Mouse (Mus musculus): ENCODE data around the gene Sirt3.

Sirt3 gene

DNA sequence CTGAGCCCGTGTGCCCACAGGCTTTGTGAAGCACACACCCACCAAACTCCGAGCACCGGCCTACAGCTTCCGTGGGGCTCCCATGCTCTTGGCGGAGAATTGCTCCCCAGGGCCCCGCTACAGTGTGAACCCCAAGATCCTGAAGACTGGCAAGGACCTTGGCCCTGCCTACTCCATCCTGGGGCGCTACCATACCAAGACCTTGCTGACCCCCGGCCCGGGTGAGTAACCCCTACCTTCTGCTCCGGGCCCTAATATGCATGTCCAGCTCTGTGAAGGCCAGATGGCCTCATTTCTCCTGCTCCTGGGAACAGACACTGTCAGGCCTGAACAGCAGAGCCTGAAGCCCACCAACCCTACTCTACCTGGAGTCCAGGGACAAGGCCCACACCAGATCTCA is 33.5 kb downstream of the Sirt3 start:
- DNase-seq (ENCODE audit: extremely low read depth, low read depth) = no peak

DNA sequence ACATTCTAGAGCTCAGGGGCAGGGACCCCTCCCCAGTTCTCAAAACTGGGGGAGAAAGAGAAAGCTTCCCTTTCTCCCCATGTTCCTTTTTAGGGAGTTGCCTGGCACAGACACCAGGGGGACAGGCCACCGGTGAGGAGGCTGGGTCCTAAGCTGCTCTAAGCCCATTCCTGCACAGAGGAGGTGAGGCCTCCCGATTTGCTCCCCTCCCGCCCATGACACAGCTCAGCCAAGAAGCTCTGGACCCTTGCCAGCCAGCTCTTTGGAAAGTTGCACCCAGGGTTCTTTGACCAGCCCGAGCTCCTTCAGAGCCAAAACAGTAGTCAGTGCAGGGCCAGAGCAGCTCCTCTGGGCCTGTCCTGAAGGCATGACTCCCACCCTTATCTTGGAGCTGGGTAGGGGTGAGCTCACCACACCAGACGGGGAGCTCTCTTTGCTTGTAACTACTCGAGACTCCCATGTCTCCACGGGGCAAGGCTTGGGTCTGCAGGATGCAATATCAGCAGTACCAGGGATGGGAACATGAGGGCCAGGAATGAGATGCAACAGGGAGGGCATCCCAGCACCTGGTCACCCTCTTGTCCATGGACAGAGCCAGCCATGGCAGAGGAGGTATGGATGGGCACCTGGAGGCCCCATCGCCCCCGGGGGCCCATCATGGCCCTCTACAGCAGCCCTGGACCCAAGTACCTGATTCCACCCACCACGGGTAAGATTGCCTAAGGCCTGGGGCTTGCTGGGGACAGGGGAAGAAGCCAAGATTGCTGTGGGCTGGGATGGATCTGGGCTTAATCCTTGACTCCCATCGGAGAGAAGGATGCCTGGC is 34.1 kb downstream of the Sirt3 start, which contains the start of gene Odf3:
Gene Odf3, plus strand, starts transcription at position 51 of the 826 bp plus-strand sequence.
- no peak for DNase-seq (ENCODE audit: extremely low read depth, low read depth)

DNA sequence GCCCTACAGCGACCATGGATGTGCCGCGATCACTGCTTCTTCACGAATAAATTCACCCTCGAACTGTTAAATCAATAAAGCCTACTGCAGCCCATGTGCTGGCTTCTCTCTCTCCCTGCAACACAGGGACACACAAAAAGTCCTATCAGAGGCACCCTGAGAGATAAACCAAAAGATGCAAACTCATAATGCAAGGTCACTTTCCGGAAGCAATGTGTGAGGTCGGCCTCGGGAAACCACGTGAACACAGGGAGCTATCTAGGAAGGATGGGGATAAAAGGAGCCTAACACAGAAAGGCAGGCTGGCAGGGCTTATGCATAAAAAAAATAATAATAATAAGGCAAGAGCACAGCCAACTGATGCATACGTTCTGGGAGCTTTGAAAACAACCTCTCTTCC is 35.4 kb downstream of the Sirt3 start:
- DNase-seq (ENCODE audit: extremely low read depth, low read depth) = no peak

DNA sequence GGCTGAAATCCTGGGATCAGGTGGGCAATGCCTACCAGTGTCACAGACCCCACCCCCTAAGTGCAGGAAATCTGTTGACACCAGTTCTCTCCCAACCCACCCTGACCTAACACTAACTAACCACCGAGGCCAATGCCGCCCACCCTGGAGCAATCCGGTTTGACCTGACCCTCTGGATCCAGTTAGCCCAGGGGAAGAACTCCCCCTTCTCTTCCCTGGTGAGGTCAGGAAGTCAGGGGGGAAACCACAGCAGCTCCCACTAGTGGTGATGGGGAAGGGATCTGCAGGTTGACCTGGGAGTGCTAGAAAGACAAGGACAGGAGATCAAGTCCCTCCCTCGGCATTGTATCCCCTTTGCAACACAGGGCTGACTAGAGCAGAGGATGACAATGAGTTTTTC is 36.4 kb downstream of the Sirt3 start:
- DNase-seq (ENCODE audit: extremely low read depth, low read depth) = no peak

DNA sequence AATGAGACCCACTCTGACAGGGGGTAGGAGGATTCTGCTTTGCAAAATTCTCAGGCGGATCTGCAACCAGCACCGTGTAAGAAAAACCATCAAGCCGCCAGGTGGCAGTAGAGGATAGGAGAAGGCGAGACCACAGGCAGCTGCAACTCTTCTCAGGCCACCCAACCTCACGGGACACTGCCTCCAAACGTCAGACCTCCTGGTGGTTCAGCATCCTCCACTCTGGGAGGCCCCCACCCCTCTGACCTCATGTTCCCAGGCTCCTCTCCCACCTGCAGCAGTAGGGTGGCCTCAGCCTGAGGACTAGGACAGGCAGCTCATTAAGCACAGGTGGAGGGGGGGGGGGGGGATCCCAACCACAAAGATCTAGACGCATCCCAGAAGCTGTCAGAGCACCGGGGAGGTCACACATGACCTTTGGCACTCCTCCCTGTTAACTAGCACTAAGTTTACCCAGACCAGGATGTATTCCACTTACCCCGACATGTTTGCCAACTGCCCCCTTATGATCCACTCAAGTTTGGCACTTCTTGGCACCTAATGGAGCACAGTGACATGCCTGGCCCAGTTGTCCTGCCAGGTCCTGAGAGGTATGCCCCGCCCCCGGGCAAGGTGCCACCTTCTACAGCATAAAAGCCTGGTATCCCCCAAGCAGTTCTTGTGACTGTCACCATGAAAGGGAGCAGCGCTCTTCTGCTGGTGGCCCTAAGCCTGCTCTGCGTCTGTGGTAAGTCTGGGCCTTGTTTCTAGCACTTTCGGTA is 37.0 kb downstream of the Sirt3 start, which contains the start of gene Scgb1c1:
Gene Scgb1c1, plus strand, starts transcription at position 643 of the 761 bp plus-strand sequence.
- DNase-seq (ENCODE audit: extremely low read depth, low read depth) = peak; percentile 57

DNA sequence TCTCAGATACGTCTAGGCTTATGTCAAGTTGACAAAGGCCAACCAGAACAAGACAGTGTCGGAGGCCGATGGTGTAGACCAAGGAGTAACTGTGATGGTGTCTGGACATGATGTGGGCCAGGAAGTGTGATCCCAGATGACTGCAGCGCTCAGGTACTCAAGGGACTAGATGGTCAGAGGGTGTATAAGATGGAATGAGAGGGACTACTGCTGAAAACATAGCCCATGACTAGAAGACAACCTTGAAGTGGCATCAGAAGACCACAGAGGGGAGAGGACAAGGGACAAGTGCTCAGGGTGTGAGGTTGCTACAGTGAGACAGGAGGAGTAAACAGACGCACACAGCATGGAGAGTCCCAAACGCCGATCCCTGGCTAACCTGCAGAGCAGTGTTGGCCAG is 38.3 kb downstream of the Sirt3 start:
- no peak for DNase-seq (ENCODE audit: extremely low read depth, low read depth)

DNA sequence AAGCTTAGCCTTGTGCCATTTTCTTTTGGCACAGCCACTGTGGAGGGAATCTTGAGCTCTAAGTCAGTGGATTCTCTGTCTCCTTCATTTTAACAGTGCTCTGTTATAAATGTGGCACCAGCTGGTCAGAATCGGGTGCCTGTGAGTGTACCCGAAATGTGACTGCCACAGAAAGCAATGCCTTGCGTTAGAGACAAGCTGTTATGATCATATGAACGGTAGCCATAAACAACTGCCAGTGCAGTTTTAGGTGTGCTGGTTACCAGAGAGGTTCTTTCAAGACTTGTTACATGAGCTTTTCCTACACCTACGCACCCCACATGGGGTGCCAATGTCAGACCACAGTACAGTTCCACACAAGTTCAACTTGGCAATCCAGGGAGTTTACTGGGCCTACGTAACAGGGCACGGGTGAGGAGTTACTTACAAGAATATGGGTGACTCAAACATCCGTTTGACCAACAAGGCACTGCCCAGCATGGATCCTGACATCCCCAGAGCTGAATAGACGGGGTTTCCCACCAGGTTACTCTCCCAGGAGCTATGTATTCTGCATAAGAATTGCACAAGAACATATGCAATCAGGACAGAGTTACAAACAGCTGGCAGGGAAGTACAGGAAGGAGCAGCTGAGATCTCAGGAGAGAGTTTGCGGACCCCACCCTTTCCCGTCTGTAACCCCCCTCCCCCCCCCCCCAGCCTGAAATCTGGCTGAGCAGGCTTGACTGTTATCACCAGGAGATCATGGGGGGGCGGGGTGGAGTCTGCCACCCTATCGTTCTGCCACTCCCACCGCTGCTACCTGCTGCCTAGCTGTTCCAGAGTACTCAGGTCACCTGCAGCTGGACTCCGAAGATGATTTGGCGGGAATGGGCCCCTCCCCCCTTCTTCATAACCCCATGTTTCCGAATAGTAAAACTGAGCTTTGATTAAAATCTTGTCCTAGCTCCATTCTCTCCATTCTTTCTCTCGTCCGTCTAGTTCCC is 41.1 kb downstream of the Sirt3 start:
- no peak for DNase-seq (ENCODE audit: extremely low read depth, low read depth)

DNA sequence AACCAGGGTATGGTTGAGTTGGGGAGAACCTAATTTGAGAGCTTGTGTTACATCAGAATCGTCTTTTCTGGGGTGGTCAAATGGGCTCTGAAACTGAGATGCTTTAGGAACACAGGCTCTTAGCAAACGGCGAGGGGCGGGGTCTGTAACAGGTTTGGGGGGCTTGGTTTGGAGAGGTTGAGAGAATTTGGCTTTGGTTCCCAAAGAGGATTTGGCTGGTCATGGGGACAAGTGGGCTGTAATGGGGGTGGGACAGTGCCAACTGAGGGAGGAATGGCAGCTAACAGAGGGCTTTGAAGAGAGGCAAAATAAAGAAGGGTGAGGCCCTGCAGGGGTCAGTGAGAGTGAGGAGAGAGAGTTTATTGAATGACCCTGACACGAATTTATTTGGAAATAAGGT is 42.6 kb downstream of the Sirt3 start:
- no peak for DNase-seq (ENCODE audit: extremely low read depth, low read depth)

DNA sequence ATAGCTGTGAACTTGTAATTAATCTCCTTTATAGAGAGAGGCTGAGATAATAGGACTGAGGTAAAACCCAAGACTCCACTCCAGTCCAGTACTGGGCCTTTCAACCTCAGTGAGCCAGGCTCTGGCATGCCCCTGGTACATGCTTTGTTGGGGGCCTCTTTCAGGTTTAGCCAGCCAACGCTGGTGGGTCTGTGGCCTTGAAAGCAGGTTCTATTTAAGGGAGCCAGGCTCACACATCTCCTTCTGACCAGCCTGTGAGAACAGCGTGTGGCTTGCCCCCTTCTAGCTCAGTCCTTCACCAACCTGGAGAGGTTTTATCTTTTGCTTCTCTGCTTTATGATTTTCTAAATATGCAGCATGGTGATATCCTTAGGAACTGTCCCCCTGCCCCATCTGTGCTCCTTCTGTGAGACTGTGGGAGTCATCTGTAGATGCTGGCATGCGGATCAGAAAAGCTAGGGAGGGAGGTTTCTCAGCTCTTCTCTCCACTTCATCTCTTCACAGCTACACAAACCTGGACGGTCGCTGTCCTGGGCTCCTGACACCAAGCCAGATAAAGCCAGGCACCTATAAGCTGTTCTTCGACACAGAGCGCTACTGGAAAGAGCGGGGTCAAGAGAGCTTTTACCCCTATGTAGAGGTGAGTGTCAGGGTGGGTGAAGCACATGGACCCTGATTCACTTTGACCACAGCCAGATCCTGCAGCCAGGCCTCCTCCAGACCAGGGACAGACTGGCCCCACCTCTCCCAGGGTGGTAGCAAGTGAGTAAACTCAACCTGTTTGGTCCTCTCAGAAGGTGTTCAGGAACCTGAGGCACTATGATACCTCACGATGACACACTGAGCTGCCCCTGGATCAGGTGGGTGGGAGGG is 45.6 kb downstream of the Sirt3 start:
- DNase-seq (ENCODE audit: extremely low read depth, low read depth) = no peak

DNA sequence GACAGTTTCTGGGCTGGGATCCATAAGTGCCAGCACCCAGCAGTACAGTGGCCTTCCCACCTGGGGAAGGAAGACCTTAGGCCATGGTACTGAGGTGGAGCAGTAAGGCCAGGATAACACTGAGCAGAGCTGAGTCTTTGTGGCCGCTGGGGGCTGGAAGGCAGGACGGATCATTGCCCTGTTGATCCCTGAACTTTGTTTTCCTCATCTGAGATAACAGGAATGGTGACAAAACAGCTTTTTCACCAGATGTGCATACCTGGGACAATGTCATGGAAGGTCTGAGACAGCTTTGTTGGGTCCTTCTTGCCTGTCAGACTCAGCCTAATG is 46.4 kb downstream of the Sirt3 start:
- DNase-seq (ENCODE audit: extremely low read depth, low read depth) = no peak

DNA sequence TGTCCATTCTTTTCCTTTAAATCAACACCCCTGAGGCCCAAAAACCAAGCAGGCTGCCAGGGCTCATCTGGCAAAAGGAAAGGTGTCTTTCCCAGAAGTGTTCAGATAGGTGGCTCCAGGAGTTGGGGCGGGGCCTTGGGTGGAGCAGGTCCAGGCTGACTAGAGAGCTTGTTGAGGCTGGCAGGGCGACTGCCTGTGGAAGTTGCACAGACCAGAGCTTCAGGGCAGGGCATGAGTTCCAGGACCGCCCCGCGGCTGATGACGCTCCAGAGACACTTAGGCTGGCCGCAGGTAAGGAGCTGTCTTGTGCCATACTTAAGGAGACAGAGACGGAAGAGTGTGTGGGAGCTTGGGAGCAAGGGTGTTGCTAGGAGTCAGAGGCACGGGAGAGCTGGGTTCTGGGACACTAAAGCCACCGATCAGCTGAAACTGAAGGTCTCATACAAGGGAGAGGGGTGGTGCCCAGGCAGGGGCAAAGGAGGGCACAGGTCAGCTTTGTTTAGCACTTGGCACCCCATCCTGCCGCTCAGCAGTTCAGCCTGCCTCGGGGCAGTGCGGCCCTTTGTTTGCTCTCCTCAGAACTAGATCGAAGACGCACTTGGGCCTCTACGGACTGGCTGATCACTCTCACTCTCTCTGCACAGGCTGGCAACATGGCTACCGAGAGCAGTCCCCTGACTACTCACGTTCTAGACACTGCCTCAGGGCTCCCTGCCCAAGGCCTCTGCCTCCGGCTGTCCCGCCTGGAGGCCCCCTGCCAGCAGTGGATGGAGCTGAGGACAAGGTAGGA is 46.9 kb downstream of the Sirt3 start, which contains the start of gene Urah:
Gene Urah, plus strand, starts transcription at position 51 of the 790 bp plus-strand sequence.
- DNase-seq (ENCODE audit: extremely low read depth, low read depth) = no peak

DNA sequence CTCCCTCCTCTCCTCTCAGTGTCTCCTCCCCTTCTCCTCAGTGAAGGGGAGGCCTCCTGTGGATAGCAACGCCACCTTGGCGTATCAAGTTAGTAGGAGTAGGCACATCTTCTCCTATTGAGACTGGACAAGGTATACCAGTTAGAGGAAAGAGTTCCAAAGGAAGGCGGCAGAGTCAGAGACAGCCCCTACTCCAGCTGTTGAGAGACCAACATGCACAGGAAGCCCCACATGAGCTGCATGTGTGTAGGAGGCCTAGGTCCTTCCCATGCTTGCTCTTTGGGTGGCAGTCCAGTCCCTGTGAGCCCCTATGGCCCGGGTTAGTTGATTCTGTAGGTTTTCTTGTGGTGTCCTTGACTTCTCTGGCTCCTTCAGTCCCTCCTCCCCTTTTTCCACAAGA is 48.8 kb downstream of the Sirt3 start:
- no peak for DNase-seq (ENCODE audit: extremely low read depth, low read depth)

DNA sequence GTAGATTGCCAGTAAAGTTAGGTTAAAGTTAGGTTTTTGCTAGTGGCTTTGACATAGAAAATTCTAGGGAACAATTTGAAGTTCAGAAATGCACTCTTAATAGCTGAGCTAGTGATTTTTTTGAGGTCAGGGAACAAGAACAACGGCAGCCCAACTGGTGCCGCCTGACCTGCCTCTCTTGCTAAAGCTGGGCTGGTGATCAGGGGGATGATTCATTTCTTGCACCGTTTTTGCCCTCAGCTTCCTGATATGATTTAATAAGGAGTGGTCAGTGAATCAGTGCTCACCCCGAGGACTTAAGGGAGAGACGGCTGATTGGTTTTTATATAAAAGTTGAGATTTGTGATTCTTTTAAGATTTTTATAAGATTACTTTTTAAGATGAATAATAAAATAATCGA is 50.7 kb downstream of the Sirt3 start:
- no peak for DNase-seq (ENCODE audit: extremely low read depth, low read depth)

DNA sequence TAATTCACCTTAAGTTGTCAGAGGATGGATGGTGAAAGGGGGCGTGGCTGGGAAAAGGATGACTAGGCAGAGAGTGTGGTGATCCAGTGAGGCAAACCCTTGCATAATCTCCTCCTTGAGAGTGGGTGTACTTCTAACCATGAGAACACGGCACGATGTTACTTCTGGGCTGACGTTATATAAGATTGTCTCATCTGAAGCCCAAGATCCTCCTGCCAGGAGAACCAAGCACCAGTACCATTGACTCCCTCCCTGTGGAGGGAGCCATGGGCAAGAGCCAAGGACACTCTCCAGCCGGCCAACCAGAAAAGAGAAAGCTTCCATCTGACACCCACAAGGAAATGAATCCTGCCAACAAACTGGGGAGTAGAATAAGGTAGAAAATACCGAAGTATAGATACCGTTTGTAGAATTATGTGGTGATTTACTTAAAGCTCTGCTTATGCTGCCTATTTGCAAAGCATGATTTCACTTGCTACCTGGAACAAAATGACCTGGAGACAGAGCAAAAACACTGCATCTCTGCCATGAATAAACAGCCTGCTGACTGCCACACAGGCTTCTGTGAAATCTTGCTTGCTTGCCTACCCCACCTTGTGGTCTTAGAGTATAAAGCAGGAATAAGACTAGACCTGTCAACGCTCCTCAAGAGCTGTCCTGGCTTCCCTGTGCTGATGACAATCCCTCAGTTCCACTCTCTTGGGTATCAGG is 53.8 kb downstream of the Sirt3 start:
- DNase-seq (ENCODE audit: extremely low read depth, low read depth) = no peak

DNA sequence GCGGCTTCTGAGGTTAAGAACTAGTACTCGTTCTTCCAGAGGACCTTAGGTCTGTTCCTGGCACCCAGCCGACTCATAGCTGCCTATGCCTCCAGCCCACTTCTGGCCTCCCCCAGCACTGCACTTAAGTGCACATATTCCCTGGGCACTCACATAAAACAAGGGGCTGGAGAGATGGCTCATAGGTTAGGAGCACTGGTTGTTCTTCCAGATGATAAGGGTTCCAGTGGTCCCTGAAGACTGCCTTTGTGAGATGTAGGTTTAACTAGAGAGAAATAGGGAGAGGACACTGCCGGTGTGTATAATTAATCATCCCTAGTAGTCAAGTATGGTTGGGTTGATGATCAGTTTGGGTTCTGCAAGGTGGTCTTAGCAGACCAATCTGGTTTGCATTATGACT is 59.4 kb downstream of the Sirt3 start:
- no peak for DNase-seq (ENCODE audit: extremely low read depth, low read depth)

DNA sequence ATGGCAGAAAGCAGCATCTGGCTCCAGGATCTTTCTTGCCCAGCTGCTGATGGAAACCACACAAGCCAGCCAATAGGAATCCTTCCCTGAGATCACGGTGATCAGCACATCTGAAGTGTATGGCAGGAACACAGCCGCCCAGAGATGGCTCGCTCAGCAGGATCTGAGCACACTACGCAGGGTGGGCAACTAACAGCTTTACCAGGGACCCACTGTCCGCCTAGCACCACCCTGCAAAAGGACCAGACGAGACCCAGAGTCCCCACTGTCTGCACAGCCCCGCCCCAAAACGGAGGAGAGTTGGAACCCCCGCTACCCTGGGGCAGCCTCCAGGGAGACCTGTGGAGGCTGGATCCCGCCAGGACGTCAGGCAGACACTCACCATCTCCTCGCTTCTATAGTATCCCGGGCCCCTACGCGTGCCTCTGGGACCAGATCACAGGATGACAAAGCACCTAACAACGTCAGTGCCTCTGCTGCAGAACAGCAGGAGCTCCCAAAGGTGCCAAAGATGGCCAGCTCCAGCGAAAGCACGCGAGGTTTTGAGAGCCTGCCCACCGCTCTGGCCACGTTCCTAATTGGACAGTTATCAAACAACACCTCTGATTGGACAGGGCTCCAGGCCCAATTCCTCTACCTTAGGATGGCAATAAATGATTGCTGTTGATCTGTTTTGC is 60.3 kb downstream of the Sirt3 start, which contains the start of gene Zfp941:
Gene Zfp941, minus strand, starts transcription at position 526 of the 677 bp plus-strand sequence.
- no peak for DNase-seq (ENCODE audit: extremely low read depth, low read depth)

DNA sequence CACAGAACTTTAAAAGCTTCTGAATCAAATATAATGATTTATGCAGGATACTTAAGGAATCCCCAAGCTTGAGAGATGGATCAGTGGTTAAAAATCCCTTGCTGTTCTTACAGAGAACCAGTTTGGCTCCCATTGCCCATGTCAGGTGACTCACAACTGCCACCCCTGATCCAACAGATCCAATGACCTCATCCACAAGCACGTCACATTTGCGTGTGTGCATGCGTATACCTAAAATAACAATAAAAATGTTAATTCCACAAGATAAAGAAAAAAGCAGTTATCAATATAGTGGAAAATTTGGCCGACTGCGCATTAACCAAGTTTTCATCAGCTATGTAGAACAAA is 60.8 kb downstream of the Sirt3 start:
- DNase-seq (ENCODE audit: extremely low read depth, low read depth) = no peak

DNA sequence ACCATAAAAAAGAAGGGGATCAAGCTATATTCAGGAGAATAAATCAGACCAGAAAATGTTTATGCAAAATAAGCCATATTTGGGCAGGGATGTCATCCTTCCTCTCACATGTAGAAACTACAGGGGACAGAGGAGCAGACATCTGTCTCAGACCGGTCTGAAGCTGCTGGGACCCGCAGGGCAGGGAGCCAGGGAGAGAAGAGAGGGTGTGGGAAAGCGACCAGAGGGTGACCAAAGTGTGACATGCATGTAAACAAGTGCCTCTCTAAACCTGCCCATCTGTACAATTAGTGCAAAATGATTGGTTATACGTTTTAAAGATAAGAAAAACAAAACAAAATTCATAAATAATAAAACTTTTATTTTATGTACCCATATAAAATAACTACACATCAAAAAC is 61.9 kb downstream of the Sirt3 start:
- no peak for DNase-seq (ENCODE audit: extremely low read depth, low read depth)

All from MEL-GATA-1-ER (cell line).